Mouse (Mus musculus): ENCODE results near the gene Tifab.
A peak's percentile ranks its signal among the peaks of the same experiment; 100 is the strongest.
"Not testable (repeated sequence)": the region's sequence is repeated elsewhere in the genome, so short reads cannot be mapped to it uniquely, and the experiment has no call there.

Gene Tifab

DNA sequence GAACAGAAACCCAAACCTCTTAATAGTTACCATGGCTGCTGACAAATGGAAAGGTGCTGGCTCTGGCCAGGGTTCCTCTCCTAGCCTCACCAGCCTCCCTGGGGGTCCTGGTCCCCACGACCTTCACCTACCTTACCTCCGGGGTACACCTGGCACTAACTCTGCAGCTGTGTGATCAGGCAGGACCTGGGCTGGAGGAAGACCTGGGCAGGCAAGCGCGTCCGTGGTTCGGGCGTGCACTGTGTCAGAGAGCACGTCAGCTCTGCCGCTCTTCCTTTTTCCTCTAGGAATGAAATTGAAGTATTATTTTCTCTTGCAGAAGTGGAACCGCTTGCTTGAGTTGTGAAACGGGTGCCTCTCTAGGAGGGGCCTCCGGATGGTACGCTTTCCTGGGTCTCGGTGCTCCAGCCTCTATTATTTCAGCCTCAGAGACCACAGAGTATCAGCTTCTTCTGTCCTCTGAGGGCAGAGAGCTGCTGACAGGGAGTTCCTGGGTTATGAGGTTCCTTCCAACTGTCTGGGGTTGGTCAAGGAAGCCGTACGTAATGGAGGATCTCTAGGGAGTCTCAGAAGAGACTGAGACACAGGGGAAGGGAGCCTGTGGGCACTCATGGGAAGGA, at the start of gene Tifab:
Gene Tifab (minus strand): TSS at position 470 of the 620 bp plus-strand sequence.
- DNase-seq (ENCODE audit: low spot score in 2 of 2) = no peak

DNA sequence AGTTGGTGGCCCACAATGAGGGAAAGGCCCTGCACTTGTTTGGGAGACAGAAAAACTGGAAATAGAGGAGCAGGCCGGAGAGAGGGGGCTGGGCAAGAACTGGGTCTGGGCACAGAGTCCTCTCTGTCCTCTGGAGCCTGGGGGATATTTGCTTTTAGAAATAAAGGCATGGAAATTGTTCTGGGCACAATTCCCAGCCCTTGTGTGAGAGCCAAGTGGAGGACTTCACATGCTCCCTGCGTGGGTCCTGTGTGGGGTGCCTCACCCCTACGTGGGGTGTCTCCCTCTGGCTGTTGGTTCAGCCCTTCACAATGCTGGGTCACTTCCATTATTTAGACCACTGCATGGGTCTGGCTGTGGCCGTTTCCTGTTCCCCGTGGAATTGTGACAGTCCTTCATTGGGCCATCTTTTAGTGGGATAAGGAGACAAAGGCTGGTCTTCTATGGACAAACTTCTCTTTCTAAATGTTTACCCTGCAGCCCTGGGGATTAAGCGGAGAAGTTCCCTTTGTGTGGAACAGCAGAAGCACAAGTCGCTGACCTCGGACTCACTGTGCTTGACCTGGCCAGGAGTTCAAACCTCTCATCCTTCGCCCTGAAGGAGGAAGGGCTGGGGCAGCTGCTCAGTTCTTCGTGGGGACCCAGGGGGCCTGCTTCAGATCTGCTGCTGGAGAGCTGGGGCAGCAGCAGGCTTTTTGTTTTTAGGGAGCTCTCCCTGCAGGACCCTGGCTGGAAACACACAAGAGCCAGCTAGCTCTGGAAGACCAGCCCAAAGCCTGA, 47.7 kb upstream of the Tifab start:
- no peak for DNase-seq (ENCODE audit: low spot score in 2 of 2)

DNA sequence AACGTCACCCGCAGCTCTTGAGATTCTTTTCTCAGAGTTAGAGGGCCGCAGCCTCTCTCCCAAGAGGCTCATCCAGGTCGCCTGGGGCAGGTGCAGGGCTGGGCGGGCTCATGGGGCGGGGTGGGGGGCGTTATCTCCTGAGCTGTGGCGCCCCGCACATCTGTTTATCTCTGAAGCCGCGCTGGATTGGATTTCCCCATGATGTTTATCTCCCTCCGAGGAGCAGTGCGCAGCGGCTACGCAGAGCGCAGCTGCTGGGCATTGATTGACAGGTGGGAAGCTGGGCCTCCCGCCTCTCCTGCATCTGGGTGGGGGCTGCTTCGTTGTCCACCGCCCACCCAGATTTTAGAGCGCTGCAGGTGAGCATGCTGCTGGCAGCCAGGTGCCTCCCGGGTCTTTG, 44.9 kb upstream of the Tifab start:
- peak; percentile 29 to 42 for DNase-seq (ENCODE audit: low spot score in 2 of 2)

DNA sequence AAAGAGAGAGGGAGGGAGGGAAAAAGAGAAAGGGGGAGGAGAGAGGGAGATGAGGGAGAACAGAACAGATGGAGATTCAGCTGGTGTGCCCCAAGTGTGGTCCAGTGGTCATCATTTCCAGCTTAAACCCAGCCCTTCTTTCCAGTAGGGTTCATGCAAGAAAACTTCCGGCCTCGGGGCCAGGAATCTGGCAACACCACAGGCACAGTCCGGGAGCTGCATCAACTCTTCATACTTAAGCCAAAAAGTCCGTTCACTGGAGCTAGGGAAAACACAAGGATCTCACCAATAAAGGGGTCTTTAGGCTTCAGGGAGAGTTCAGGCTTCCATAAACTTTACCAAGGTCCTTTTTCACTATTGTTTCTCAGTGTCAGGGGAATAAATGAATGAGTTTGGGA, 44.2 kb upstream of the Tifab start:
- no peak for DNase-seq (ENCODE audit: low spot score in 2 of 2)

DNA sequence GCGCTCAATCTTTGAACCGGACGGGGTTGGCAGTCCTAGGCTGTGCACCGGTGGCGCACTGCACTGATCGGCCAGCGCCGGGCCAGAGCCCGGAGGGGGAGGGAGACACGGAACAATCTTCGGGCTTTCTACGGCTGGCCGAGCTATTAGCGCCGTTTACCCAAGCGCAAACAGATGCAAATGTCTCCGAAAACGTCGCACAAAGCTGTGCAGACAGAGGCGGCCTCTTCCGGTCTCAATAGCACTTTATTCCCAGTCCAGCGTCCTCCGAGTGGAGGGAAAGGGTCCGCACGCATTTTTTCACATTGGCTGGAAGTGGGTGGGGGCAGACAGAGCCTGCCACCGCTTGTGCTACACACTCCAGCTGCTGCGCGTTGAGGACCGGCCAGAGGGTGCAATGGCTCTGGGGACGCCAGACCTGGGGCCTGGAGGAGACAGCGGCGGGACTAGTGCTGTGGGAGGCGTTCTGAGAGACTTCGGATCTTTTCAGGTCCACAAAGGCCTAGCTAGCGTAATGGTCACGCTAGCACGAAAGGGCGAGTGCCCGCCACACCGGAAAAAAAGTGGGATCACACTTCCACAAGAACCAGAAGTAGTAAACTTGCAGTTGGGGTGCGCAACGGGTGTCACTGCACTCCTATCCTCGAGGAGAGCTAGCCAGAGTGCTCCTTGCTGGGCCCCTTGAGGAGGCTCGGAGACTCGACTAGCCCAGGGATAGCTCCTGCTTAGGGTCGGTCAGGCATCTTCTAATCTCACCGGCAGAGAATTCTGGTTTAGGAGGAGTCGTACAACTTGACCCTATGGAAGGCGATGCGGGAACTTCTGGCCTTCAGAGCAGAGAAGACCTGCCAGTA, 43.5 kb upstream of the Tifab start:
- no peak for DNase-seq (ENCODE audit: low spot score in 2 of 2)

DNA sequence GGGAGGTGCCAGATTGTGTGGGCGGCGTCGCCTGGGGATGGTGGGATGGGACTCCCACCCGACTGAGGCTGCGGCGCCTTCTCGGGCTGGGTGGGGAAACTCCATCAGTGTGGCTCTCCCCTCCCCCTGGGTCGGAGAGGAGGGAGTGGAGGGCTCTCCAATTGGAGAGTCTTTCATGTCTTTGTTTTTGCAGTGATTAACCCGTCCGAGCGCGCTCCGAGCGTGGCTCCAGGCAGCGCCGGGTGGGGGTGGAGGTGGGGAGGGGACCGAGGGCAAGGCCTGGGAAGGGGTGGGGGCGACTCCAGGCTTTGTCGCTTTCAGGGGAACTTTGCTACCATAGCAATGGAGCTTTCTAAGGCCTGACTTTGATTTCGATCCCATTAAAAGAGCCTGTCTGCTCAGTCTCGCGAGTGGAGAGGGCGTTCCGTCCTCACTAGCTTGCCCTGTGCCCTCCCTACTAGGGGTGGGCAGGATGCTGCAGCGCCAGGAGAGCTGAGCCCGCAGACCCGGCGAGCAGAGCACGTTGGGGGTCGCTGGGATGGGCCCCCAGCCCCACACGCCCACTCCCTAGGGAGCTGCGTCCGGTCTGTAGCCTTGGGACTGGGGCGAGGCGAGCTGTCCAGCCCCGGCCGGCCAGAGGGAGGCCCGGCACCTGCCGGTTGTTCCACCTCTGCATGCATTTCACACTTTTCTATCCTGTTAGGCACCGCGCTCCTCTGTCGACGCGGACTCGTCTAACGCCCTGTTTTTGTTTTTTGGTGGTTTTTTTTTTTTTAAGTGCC, 42.6 kb upstream of the Tifab start:
- DNase-seq (ENCODE audit: low spot score in 2 of 2) = no peak

DNA sequence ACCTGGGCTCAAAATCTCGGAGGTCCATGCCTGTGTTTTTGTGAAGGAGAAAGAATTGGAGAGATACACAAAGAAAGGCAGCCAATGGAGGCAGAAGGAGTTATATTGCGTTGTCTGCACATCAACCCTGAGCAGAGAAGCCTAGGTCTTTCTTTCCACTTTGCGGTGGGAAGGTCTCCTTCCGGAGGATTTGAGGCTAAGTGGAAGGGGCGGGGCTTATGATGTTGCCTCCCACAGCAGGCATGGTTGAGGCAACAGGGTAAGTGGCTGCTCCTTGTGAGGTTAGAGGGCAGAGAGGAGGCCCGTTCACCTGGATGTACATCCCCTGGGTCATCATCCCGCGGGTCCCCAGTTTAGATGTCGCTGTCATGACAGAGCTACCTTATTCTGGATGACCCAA, 40.6 kb upstream of the Tifab start:
- peak in 1 of 2 experiments; percentile 41 for DNase-seq (ENCODE audit: low spot score in 2 of 2)

DNA sequence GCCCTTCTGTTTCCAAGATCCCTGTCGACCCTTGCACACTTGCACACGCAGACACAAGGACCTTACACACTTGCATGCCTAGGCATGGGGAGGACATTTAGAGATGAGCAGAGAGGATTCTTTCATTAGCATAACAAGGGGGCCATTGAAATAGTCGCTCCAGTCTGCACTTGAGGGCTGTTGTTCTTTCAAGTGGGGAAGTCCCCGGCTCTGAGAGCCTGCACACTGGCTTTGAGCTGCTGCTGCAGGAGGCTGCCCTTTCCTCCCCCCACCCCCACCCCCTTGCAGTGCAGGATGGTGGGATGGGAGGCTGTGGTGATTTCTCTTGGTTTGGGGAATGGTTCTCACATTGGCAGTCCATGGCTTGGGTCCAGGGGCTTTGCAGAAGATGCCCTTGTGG, 37.4 kb upstream of the Tifab start:
- DNase-seq (ENCODE audit: low spot score in 2 of 2) = no peak

DNA sequence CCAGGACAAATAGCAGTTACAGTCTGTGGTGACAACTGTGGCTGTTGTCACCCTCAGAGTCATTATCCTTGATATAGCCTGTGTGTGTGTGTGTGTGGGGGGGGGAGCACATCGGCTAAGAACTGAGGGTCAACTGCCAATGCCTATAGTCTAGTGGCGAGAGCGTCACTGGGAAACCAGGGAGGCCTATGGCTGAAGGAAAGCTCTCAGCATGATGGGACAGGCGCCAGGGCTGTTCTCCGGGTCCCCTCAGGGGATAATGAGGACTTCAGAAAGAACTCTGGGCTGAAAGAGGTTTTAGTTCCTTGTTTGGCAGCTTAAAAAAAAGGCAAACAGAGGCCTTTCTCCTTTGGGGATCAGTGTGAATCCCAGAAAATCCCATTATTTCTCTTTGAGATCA, 35.9 kb upstream of the Tifab start:
- no peak for DNase-seq (ENCODE audit: low spot score in 2 of 2)

DNA sequence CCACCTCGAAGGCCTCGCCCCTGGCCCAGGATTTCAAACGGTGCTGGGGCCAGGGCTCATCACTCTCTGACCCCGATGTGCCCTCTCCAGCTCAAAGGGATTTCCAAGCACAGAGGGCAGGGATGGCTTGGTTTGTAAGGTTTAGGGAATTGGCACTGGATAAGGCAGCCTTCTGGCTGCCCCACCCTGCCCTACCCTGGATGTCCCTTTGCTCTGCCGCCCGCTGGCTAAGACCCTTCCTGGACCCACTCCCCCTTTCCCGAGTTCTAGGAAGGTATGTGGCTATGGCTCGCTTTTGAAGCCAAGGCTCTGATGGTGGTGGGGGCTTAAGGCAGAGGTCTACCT, 30.4 kb upstream of the Tifab start:
- no peak for DNase-seq (ENCODE audit: low spot score in 2 of 2)

DNA sequence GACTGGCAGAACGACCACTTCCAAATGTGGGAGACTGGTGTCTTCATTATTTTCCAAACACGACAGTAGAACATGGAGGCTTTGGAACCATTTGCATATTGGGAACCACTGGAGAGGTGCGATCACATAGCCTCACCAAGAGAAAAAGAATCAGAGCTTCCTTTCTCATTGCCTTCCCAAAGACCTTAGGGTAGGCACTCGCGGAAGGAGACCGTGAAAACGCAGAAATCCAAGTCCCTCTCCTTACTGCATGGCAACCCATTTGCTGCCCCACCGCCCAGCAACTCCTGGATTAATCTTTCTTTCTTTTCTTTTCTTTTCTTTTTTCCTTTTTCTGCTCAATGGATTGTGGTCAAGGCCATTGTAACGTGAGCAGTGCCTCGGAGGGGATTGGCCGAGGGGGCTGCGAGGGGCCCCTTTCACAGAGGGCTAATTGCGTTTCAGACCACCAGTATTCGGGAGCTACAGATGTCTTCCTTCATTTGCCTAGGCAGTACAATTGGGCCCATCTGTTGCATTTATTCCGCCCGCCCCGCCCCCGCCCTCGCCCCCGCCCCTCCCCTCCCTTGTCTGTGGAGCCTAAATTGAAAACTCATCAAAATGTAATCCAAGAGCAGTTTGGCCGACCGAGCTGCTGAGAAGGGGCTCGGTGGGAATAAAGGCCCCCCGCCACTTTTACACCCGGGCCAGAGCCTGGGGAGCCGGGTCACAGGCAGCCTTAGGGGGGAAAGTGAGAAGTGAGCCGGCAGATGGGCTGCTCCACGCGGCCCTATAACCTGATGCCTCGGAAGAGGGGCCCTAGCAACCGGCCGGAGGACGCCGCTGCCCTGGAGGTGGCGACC, 29.8 kb upstream of the Tifab start:
- no peak for DNase-seq (ENCODE audit: low spot score in 2 of 2)

DNA sequence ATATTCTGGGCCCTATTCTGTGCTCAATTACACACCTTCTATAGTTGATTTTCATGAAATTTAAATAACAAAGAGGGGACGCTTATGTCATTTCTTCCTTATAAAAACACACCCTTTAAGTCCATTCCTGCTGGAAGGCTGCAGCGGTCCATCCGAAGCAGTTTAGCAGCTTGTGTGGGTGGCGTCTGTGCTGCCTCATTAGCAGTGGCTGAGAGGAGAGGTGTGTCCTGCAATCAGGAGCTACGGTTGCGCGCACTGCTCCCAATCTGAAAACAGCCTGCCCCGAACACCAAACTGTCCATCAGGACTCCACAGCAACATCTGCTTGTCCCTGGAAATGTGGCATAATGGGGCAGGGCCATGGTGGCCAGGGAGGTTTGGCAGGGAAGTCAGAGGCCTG, 20.8 kb upstream of the Tifab start:
- no peak for DNase-seq (ENCODE audit: low spot score in 2 of 2)

DNA sequence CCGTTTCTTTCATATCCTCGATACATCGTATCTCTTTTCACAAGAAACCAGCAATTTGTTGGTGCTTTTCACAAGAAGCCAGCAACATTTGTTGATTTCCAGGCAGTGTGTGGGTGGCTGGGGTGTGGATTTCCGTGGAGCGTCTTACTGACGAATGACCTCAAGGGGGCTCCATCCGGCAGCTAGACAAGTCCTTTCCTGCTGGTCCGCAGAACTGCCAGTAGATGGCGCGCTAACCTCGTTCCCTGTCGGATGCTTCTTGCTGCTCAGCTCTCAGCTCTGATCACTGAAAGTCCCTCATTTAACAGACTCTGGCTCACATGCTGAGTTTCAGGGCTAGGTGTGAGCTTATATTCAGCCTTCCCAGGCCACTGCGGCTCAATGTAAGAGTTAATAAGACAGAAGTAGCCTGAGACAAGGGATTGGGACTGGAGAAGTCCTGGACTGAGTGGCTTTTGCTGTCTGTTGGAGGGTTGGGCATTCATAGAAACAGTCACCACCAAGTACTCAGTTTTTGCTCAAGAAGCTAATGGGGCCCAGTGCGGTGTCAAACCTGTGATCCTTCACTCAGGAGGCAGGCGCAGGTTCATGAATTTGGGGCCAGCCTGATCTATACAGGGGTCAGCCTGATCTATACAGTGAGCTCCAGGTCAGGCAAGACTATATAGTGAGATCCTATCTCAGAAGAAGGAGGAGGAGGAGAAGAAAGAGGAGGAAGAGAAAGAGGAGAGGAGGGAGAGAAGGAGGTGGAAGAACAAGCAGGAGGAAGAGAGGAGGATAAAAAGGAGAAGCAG, 19.0 kb upstream of the Tifab start:
- DNase-seq (ENCODE audit: low spot score in 2 of 2) = peak; percentile 73 to 96

DNA sequence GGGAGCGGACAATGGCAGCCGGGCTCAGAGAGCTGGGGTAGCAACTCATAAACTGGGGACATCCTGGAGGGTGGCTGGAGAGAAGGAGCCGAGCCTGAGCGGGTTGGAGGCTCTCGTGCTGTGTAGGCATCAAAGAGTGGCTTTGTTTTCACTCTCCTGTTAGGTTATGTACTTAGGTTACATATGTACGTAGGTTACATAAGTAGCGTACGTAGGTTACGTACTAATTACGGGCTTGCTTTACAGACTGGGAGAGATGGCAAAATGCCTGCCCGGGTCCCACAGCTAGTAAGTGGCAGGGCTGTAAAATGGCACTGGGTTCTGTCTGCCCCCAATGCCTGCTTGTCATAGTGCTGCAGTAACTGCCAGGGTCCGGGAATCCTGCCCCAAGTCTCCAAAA, 18.3 kb upstream of the Tifab start:
- DNase-seq (ENCODE audit: low spot score in 2 of 2) = no peak

DNA sequence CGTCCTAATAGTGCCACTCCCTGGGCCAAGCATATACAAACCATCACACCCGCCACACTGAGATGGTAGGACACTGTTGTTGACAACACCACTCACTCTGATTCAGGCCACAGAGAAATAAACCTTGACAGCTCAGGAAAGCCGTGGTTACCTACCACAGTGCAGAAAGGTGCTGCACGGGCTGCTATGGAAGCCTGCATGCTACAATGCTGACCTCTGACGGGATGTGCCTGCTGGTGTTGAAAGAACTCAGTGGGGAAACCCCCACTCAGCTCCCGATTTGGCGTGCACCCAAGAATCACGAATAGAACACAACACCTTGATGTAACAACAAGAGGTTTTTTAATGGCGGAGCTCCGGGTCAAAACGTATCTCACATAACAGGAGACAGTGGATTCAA, 17.1 kb upstream of the Tifab start:
- not testable (repeated sequence) for DNase-seq (ENCODE audit: low spot score in 2 of 2)

DNA sequence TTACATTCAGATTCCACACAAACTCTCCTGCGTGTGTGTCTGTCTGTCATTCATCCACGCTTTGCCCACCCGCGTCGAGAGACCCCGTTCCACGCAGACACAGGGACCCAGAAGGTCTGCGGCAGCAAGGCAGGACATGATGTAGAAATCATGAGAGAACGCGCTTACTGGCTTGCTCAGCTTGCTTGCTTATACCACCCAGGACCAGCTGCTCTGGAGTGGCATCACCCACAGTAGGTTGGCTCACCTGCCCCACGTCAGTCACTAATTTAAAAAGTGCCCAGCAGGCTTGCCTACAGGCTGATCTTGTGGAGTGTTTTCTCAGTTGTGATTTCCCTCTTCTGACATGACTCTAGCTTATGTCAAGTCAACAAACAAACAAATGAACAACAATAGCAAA, 15.5 kb upstream of the Tifab start:
- not testable (repeated sequence) for DNase-seq (ENCODE audit: low spot score in 2 of 2)

DNA sequence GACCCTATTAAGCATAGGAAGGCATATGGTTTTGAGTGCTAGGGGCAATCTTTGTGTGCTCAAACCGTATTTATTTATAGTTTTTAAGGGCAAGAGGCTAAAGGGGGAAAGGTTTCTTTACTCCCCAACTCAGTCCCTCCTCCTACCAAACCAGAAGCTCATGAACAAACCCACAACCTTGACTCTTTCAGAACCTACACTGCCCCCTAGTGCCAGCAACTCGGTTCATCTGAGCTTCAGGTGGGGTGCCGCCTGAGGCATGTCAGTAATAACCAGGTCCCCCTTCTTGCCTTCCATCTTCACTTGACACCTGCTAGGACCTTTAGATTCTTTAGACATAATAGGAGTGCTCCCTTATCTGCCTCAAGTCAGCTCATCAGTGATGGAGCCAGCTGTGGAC, 12.5 kb upstream of the Tifab start:
- DNase-seq (ENCODE audit: low spot score in 2 of 2) = peak; percentile 68 to 86

DNA sequence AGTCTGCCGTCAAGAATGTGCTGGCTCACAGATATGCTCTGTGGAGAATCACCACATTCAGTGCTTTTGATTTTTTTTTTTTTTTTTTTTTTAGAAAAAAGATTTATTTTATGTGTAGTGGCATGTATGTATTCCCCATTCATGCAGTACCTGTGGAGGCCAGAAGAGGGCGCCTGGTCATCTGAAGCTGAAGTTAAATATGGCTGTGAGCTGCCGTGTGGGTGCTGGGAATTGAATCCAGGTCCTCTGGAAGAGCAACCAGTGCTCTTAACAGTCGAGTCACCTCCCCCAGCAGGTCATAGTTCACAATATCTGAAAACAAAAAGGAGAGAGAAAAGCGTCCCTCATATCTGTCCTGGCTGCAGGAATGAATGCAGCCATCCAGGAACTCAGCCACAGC, 11.0 kb upstream of the Tifab start:
- DNase-seq (ENCODE audit: low spot score in 2 of 2) = peak in 1 of 2 experiments; percentile 49

DNA sequence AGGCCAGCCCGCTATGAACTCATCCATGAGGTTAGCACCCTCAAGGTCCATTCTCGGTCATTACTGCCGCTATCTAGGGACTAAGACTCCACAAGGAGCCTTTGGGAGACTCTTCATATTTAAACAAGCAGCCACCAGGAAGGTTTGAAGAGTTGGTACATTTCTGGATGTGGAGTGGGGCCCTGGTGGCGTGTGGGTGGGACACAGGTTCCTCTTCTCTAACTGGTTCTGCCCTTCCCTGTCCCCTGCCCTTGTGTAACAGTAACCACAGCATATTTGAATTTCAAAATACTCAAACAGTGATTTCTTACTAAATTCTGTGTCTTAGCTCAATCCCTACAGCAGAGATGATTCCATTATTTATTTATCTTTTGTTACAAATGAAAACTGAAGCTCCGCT, 5.0 kb upstream of the Tifab start:
- no peak for DNase-seq (ENCODE audit: low spot score in 2 of 2)

DNA sequence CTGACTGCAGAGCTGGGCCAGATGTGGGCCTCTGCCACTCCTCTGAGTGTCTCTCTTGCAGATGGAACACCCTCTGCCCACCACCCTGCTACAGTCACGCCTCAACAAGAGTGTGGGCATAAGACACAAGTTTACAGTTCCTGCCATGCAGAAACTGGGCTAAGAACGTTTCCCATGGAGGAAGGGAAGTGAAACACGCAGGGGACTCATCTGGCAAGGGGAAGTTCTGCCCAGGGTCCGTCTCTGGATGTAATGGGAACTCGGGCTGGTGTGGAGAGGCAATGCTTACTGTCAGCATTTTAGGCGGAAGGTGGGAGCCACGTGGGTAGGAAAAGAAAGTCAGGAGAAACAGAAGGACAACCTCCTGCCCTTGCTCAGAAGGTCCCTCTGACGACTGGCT, 2.7 kb upstream of the Tifab start:
- DNase-seq (ENCODE audit: low spot score in 2 of 2) = no peak
